Mouse (Mus musculus) midbrain, embryonic 14.5 days (tissue): ENCODE results near the gene Gm9821. TPM values are rescaled to one million over a fixed set of nuclear protein-coding genes. Genes with fewer than 3 reads are reported as not detected.

Experiments
- ATAC-seq: fragments of 200-750 bp; cut with Nextera tagmentation; 2 replicates; pipeline ENCODE4 v1.8.0; 2017; ENCODE audit warnings: moderate number of reproducible peaks, moderate library complexity; ENCODE audit not compliant: low FRiP score, low TSS enrichment
- DNase-seq: peaks from one replicate; pipeline ENCODE4 v3.0.0-alpha.2; 2015
- H3K27ac ChIP-seq: fragments of 300-500 bp; sonication (generic); replicated peaks from 2 replicates; pipeline ENCODE4 v1.5.1; 2014; ENCODE audit warnings: mild to moderate bottlenecking, low read depth, low read length, moderate library complexity
- H3K27me3 ChIP-seq: fragments of 300-500 bp; sonication (generic); 2 replicates; pipeline ENCODE4 v1.6.1; 2014; ENCODE audit warnings: low read length, control low read depth, mixed read lengths; ENCODE audit not compliant: control insufficient read depth, insufficient read depth
- H3K36me3 ChIP-seq: fragments of 300-500 bp; sonication (generic); 2 replicates; pipeline ENCODE4 v1.6.1; 2014; ENCODE audit warnings: low read length, control low read depth; ENCODE audit not compliant: control insufficient read depth, insufficient read depth
- H3K4me1 ChIP-seq: fragments of 300-500 bp; sonication (generic); 2 replicates; pipeline ENCODE4 v1.6.1; 2014; ENCODE audit warnings: mild to moderate bottlenecking, antibody characterized with exemption, low read length, control low read depth; ENCODE audit not compliant: control insufficient read depth, insufficient read depth
- H3K4me2 ChIP-seq: fragments of 300-500 bp; sonication (generic); 2 replicates; pipeline ENCODE4 v1.6.1; 2014; ENCODE audit warnings: mild to moderate bottlenecking, low read length, moderate library complexity
- H3K4me3 ChIP-seq: fragments of 300-500 bp; sonication (generic); replicated peaks from 2 replicates; pipeline ENCODE4 v1.5.1; 2014; ENCODE audit warnings: low read depth, low read length
- H3K9ac ChIP-seq: fragments of 300-500 bp; sonication (generic); replicated peaks from 2 replicates; pipeline ENCODE4 v1.6.1; 2014; ENCODE audit warnings: mild to moderate bottlenecking, low read length, moderate library complexity
- H3K9me3 ChIP-seq: fragments of 300-500 bp; sonication (generic); 2 replicates; pipeline ENCODE4 v1.6.1; 2016; ENCODE audit warnings: low read length, control low read depth, mixed read lengths; ENCODE audit not compliant: control insufficient read depth
- WGBS: fragments of 180-500 bp; shearing (Covaris S2); extraction: QIAGEN DNeasy Blood & Tissue Kit; methylation state at CpG from one replicate; pipeline ENCODE4 v1.1.7; 2014; 5-methylcytosine and 5-hydroxymethylcytosine counted together
- polyA plus RNA-seq: library from polyadenylated mRNA; unstranded; fragments of >200 nt; fragmentation: Nextera tagmentation; extraction: Ambion mirVana; gene quantifications from 2 replicates; pipeline ENCODE4 v1.2.1, GENCODE M21; 2014

Gm9821 gene
- polyA plus RNA-seq, 1 experiment from 2014 or later: 0.14 TPM

GRCm38 (mm10) chr2:91978547-91978946, 33.0 kb downstream of the Gm9821 start:
- WGBS: 34% methylated on average over 2 of the region's 2 CpGs
- peak; percentile 48 for DNase-seq
- no peak overlapping the region for H3K4me2 ChIP-seq
- no peak for ATAC-seq
- H3K27me3 ChIP-seq: peaks cover 30% of the 10 kb centered on the region
- H3K36me3 ChIP-seq: no peaks in the 10 kb centered on the region
- H3K27ac ChIP-seq: no peak overlapping the region
- H3K4me3 ChIP-seq: no peak overlapping the region
- H3K9me3 ChIP-seq: no peaks in the 10 kb centered on the region
- no peak overlapping the region for H3K9ac ChIP-seq
- peaks cover 19% of the 10 kb centered on the region for H3K4me1 ChIP-seq

- Histone ChIP-seq H3K4me3 (no peak overlapping the region), H3K9me3 (no peaks in the 10 kb centered on the region), H3K27ac (no peak overlapping the region), H3K9ac (no peak overlapping the region), H3K4me1 (peaks cover 27% of the 10 kb centered on the region), H3K27me3 (peaks cover 19% of the 10 kb centered on the region), H3K36me3 (no peaks in the 10 kb centered on the region), H3K4me2 (no peak overlapping the region)
- DNase-seq (no peak), ATAC-seq (no peak)
- WGBS: 12% methylated on average over 4 of the region's 4 CpGs
These were observed 34.7 kb downstream of the Gm9821 start for GRCm38 (mm10) chr2:91980245-91980644.

- Histone ChIP-seq H3K27me3 (peaks cover 13% of the 10 kb centered on the region), H3K36me3 (no peaks in the 10 kb centered on the region), H3K9ac (no peak overlapping the region), H3K9me3 (no peaks in the 10 kb centered on the region), H3K4me3 (no peak overlapping the region), H3K4me1 (peaks cover 26% of the 10 kb centered on the region), H3K27ac (no peak overlapping the region), H3K4me2 (no peak overlapping the region)
- DNase-seq (no peak), ATAC-seq (no peak)
- 44% methylated on average over 5 of the region's 5 CpGs for WGBS
These were observed 35.3 kb downstream of the Gm9821 start for GRCm38 (mm10) chr2:91980830-91981229.

- under 1% methylated on average over 9 of the region's 13 CpGs for WGBS
These were observed 38.9 kb downstream of the Gm9821 start for GRCm38 (mm10) chr2:91984439-91984838.

GRCm38 (mm10) chr2:91984906-91985525, 39.5 kb downstream of the Gm9821 start:
- Histone ChIP-seq H3K27me3 (0 out of 2 replicates have a peak, but pooled peaks cover 5% of the 10 kb centered on the region), H3K4me2 (no peak overlapping the region; the same call in 1 of the 2 replicates), H3K4me1 (peaks cover 8% of the 10 kb centered on the region; the same call in 1 of the 2 replicates), H3K9me3 (no peaks in the 10 kb centered on the region), H3K27ac (no peak overlapping the region), H3K4me3 (no peak overlapping the region), H3K9ac (no peak overlapping the region), H3K36me3 (no peaks in the 10 kb centered on the region)
- DNase-seq: no peak
- ATAC-seq: no peak
- WGBS: 36% methylated on average over 9 of the region's 9 CpGs

More at GRCm38 (mm10) chr2:91984439-91984838, 38.9 kb downstream of the Gm9821 start:
- Histone ChIP-seq H3K4me3 (no peak overlapping the region), H3K36me3 (no peaks in the 10 kb centered on the region), H3K4me1 (peaks cover 8% of the 10 kb centered on the region; the same call in 1 of the 2 replicates), H3K9me3 (no peaks in the 10 kb centered on the region), H3K27ac (no peak overlapping the region), H3K9ac (no peak overlapping the region), H3K4me2 (peak overlapping the region; percentile 32), H3K27me3 (0 out of 2 replicates have a peak, but pooled peaks cover 5% of the 10 kb centered on the region)
- peak; percentile 63 for DNase-seq
- peak; percentile 63 for ATAC-seq

GRCm38 (mm10) chr2:91986071-91986470, 40.6 kb downstream of the Gm9821 start:
- 3% methylated on average over 5 of the region's 5 CpGs for WGBS

GRCm38 (mm10) chr2:91987542-91987941, 42.0 kb downstream of the Gm9821 start:
- no peak; the same call in 1 of the 2 replicates for ATAC-seq
- H3K27me3 ChIP-seq: 0 out of 2 replicates have a peak, but pooled peaks cover 5% of the 10 kb centered on the region
- 1% methylated on average over 3 of the region's 3 CpGs for WGBS

More at GRCm38 (mm10) chr2:91986071-91986470, 40.6 kb downstream of the Gm9821 start:
- Histone ChIP-seq H3K9me3 (no peaks in the 10 kb centered on the region), H3K4me1 (peaks cover 8% of the 10 kb centered on the region; the same call in 1 of the 2 replicates), H3K36me3 (no peaks in the 10 kb centered on the region), H3K9ac (no peak overlapping the region), H3K27ac (no peak overlapping the region), H3K4me2 (no peak overlapping the region), H3K27me3 (0 out of 2 replicates have a peak, but pooled peaks cover 5% of the 10 kb centered on the region), H3K4me3 (no peak overlapping the region)
- ATAC-seq: no peak
- DNase-seq: peak; percentile 47

GRCm38 (mm10) chr2:91989750-91990149, 44.2 kb downstream of the Gm9821 start:
- Histone ChIP-seq H3K4me2 (no peak overlapping the region), H3K9ac (no peak overlapping the region), H3K36me3 (no peaks in the 10 kb centered on the region), H3K27me3 (0 out of 2 replicates have a peak, but pooled peaks cover 5% of the 10 kb centered on the region), H3K4me3 (no peak overlapping the region), H3K9me3 (no peaks in the 10 kb centered on the region), H3K27ac (no peak overlapping the region), H3K4me1 (peaks cover under 1% of the 10 kb centered on the region; the same call in 1 of the 2 replicates)
- no peak for DNase-seq
- no peak for ATAC-seq

More at GRCm38 (mm10) chr2:91987542-91987941, 42.0 kb downstream of the Gm9821 start:
- H3K4me2 ChIP-seq: no peak overlapping the region
- peaks cover 8% of the 10 kb centered on the region; the same call in 1 of the 2 replicates for H3K4me1 ChIP-seq
- no peaks in the 10 kb centered on the region for H3K36me3 ChIP-seq
- H3K27ac ChIP-seq: no peak overlapping the region
- DNase-seq: peak; percentile 94
- H3K9ac ChIP-seq: no peak overlapping the region
- H3K4me3 ChIP-seq: no peak overlapping the region
- H3K9me3 ChIP-seq: no peaks in the 10 kb centered on the region

- no peaks in the 10 kb centered on the region for H3K27me3 ChIP-seq
- no peak for DNase-seq
- no peak overlapping the region for H3K27ac ChIP-seq
- no peaks in the 10 kb centered on the region for H3K4me1 ChIP-seq
- ATAC-seq: no peak
- WGBS: 43% methylated on average over 3 of the region's 3 CpGs
- H3K36me3 ChIP-seq: no peaks in the 10 kb centered on the region
- no peak overlapping the region for H3K9ac ChIP-seq
- no peak overlapping the region for H3K4me2 ChIP-seq
- H3K9me3 ChIP-seq: no peaks in the 10 kb centered on the region
- H3K4me3 ChIP-seq: no peak overlapping the region
These were observed 47.9 kb downstream of the Gm9821 start for GRCm38 (mm10) chr2:91993409-91993808.
